Mouse (Mus musculus): Measurements from ENCODE around the gene Dennd5b.

GRCm38 (mm10) chr6:148986003-148986402, 115.5 kb downstream of the Dennd5b start:
- TF ChIP-seq POLR2A (IDR thresholded peaks at IDR 0.05; ENCODE audit: extremely low read depth, insufficient read depth, low read length): no peak
- TF ChIP-seq CTCF (IDR thresholded peaks at IDR 0.05; ENCODE audit: low read depth, low read length): no peak
